17 mouse cellular contexts compared by ENCODE assay signal in genomic region chr15:11436709-11437280, GRCm38 (mm10). TPM values are rescaled to one million over a fixed set of nuclear protein-coding genes. Genes with fewer than 3 reads are reported as not detected.
A peak's percentile ranks its signal among the peaks of the same experiment; 100 is the strongest.
DNase-seq lines count a peak whose midpoint lies in the region; ATAC-seq lines count a peak whose summit lies in the region.
"Had no signal": no experiment of that assay in that cellular context is flagged by ENCODE, and none has a peak within 500 bp of the region (broad histone marks: within the 10 kb centered on the region; RNA-seq: fewer than 3 reads in every experiment).

No protein-coding gene starts in this region.

- peak; percentile 91 for DNase-seq in heart, adult 11 months
- DNase-seq in heart, embryonic 10.5 days (ENCODE audit: low spot score) = no peak
- DNase-seq in urinary bladder, postnatal 14 days (ENCODE audit: low spot score) = peak; percentile 38
- DNase-seq in urinary bladder, adult 2 months (ENCODE audit: low spot score) = no peak
- peak; percentile 24 for DNase-seq in gastrocnemius, postnatal 25 days
- no peak for DNase-seq in midbrain, embryonic 10.5 days (ENCODE audit: low spot score)
- DNase-seq: kidney, adult 11 months; kidney, postnatal 14 days; layer of hippocampus, adult 9-11 months; lung, postnatal 10 days had no signal

- H3K4me3 ChIP-seq in heart, embryonic 10.5 days = no peak overlapping the region
- H3K4me3 ChIP-seq in midbrain, embryonic 10.5 days = no peak overlapping the region
- H3K4me3 ChIP-seq: forebrain, embryonic 13.5 days; liver, embryonic 15.5 days; megakaryocyte, embryonic 14.5 days; stomach, embryonic 15.5 days had no signal

- ATAC-seq in granulocyte monocyte progenitor cell, adult 5-6 weeks (replicated peaks; ENCODE audit: poor library complexity, severe bottlenecking) = no peak
- ATAC-seq: forebrain, embryonic 13.5 days; hindbrain, embryonic 16.5 days; midbrain, embryonic 16.5 days had no signal

- no peak overlapping the region for H3K27ac ChIP-seq in heart, embryonic 10.5 days
- no peak overlapping the region for H3K27ac ChIP-seq in midbrain, embryonic 10.5 days (replicated peaks)
- H3K27ac ChIP-seq: forebrain, embryonic 13.5 days; liver, embryonic 15.5 days; stomach, embryonic 15.5 days had no signal

- no peaks in the 10 kb centered on the region; the same call in 1 of the 2 replicates for H3K9me3 ChIP-seq in heart, embryonic 10.5 days
- H3K9me3 ChIP-seq in midbrain, embryonic 10.5 days (replicated peaks) = no peaks in the 10 kb centered on the region
- H3K9me3 ChIP-seq: forebrain, embryonic 13.5 days; liver, embryonic 15.5 days; stomach, embryonic 15.5 days had no signal

- no peaks in the 10 kb centered on the region for H3K36me3 ChIP-seq in heart, embryonic 10.5 days
- H3K36me3 ChIP-seq in midbrain, embryonic 10.5 days = no peaks in the 10 kb centered on the region
- H3K36me3 ChIP-seq: liver, embryonic 15.5 days; stomach, embryonic 15.5 days had no signal

- H3K27me3 ChIP-seq in heart, embryonic 10.5 days (ENCODE audit: insufficient read depth, poor library complexity, severe bottlenecking) = no peaks in the 10 kb centered on the region
- no peaks in the 10 kb centered on the region for H3K27me3 ChIP-seq in midbrain, embryonic 10.5 days (ENCODE audit: low read depth, poor library complexity, severe bottlenecking)
- H3K27me3 ChIP-seq: forebrain, embryonic 13.5 days; liver, embryonic 15.5 days; megakaryocyte, embryonic 14.5 days; stomach, embryonic 15.5 days had no signal

- no peaks in the 10 kb centered on the region for H3K4me1 ChIP-seq in heart, embryonic 10.5 days
- H3K4me1 ChIP-seq in midbrain, embryonic 10.5 days = no peaks in the 10 kb centered on the region
- H3K4me1 ChIP-seq: forebrain, embryonic 13.5 days; liver, embryonic 15.5 days; megakaryocyte, embryonic 14.5 days; stomach, embryonic 15.5 days had no signal

- whole genome bisulfite sequencing in heart, embryonic 10.5 days = 91% methylated on average over 15 of the region's 15 CpGs
- WGBS in midbrain, embryonic 10.5 days = 94% methylated on average over 15 of the region's 15 CpGs

RNA-seq across cellular contexts. Expression of gene Tars, which starts 37.3 kb away (rescaled TPM):
- polyA plus RNA-seq in heart, embryonic 10.5 days (2016; fragmentation: Nextera tagmentation; extraction: Ambion mirVana) = 63.6 and 80.2 TPM in 2 replicates
- polyA plus RNA-seq in urinary bladder, adult 2 months (2012; rRNA removed) = 42.7 and 43.5 TPM in 2 replicates
- 10 to 100 TPM; 27.0 to 32.9 TPM for total RNA-seq in gastrocnemius, postnatal 25 days (2021)
- 33.8 and 44.6 TPM in 2 replicates for total RNA-seq in granulocyte monocyte progenitor cell, adult 5-6 weeks (2014; fragmentation: Nextera tagmentation)
- 89.7 and 116 TPM in 2 replicates for total RNA-seq in granulocyte monocyte progenitor cell, adult 5-6 weeks (2017)
- 86.7 and 88.2 TPM in 2 replicates for polyA plus RNA-seq in midbrain, embryonic 10.5 days (2016; fragmentation: Nextera tagmentation; extraction: Ambion mirVana)

Comparison
In these comparisons a context has a peak if more than half of its experiments do, and no peak if none do; other contexts are left out.
1. DNase-seq: peak in heart, adult 11 months (single experiment), urinary bladder, postnatal 14 days (single experiment) and gastrocnemius, postnatal 25 days (single experiment); none in heart, embryonic 10.5 days (single experiment), urinary bladder, adult 2 months (single experiment) and midbrain, embryonic 10.5 days (single experiment).